Mouse (Mus musculus): Measurements from ENCODE around the gene Ccs. TPM values are rescaled to one million over a fixed set of nuclear protein-coding genes. Genes with fewer than 3 reads are reported as not detected.
"Not testable (repeated sequence)": the region's sequence is repeated elsewhere in the genome, so short reads cannot be mapped to it uniquely, and the experiment has no call there.

Gene Ccs
- polyA plus RNA-seq, 1 experiment from 2014 or later = 47.7 TPM

GRCm38 (mm10) chr19:4817182-4817835, 21.8 kb downstream of the Ccs start:
- no peak for ATAC-seq (ENCODE audit: insufficient read depth)
- H3K27me3 ChIP-seq (ENCODE audit: insufficient read depth, low read length) = no peaks in the 10 kb centered on the region
- H3K9ac ChIP-seq = no peak overlapping the region
- peak; percentile 27 for DNase-seq
- H3K4me2 ChIP-seq = no peak overlapping the region
- WGBS = 40% methylated on average over 1 of the region's 1 CpGs
- TF ChIP-seq CTCF (IDR thresholded peaks at IDR 0.05; ENCODE audit: low read depth) = no peak
- no peaks in the 10 kb centered on the region for H3K4me1 ChIP-seq (ENCODE audit: insufficient read depth)
- H3K27ac ChIP-seq (ENCODE audit: low read depth) = no peak overlapping the region
- H3K36me3 ChIP-seq (ENCODE audit: insufficient read depth) = no peaks in the 10 kb centered on the region
- no peak overlapping the region for H3K4me3 ChIP-seq (ENCODE audit: low read depth, low read length)
- H3K9me3 ChIP-seq (ENCODE audit: low read depth, low read length) = no peaks in the 10 kb centered on the region

GRCm38 (mm10) chr19:4813015-4813414, 26.1 kb downstream of the Ccs start:
- peak; percentile 37; the same call in 1 of the 2 replicates for TF ChIP-seq CTCF (IDR thresholded peaks at IDR 0.05; ENCODE audit: low read depth)
- H3K9ac ChIP-seq = no peak overlapping the region
- H3K9me3 ChIP-seq (ENCODE audit: low read depth, low read length) = no peaks in the 10 kb centered on the region
- DNase-seq (peak; percentile 53), ATAC-seq (ENCODE audit: insufficient read depth) (no peak)
- H3K4me1 ChIP-seq (ENCODE audit: insufficient read depth) = peaks cover 14% of the 10 kb centered on the region; the same call in 1 of the 2 replicates
- WGBS = 75% methylated on average over 6 of the region's 6 CpGs
- H3K4me3 ChIP-seq (ENCODE audit: low read depth, low read length) = no peak overlapping the region
- no peaks in the 10 kb centered on the region for H3K36me3 ChIP-seq (ENCODE audit: insufficient read depth)
- no peak overlapping the region for H3K4me2 ChIP-seq
- no peak overlapping the region for H3K27ac ChIP-seq (ENCODE audit: low read depth)
- H3K27me3 ChIP-seq (ENCODE audit: insufficient read depth, low read length) = no peaks in the 10 kb centered on the region

GRCm38 (mm10) chr19:4812334-4812949, 26.7 kb downstream of the Ccs start:
- Histone ChIP-seq H3K9ac (peak overlapping the region; percentile 69), H3K27ac (ENCODE audit: low read depth) (peak overlapping the region; percentile 87), H3K4me2 (peak overlapping the region; percentile 60), H3K4me1 (ENCODE audit: insufficient read depth) (peaks cover 15% of the 10 kb centered on the region; the same call in 1 of the 2 replicates), H3K4me3 (ENCODE audit: low read depth, low read length) (peak overlapping the region; percentile 89)
- 76% methylated on average over 8 of the region's 8 CpGs for WGBS
- not testable (repeated sequence) for ATAC-seq (ENCODE audit: insufficient read depth); H3K36me3 ChIP-seq (ENCODE audit: insufficient read depth); H3K9me3 ChIP-seq (ENCODE audit: low read depth, low read length); H3K27me3 ChIP-seq (ENCODE audit: insufficient read depth, low read length)
- TF ChIP-seq CTCF (IDR thresholded peaks at IDR 0.05; ENCODE audit: low read depth) = 0 out of 2 replicates have a peak, but pooled peaks have one; percentile 10
- peak; percentile 39 for DNase-seq

- H3K9ac ChIP-seq = peak overlapping the region; percentile 69
- no peaks in the 10 kb centered on the region for H3K9me3 ChIP-seq (ENCODE audit: low read depth, low read length)
- H3K4me3 ChIP-seq (ENCODE audit: low read depth, low read length) = peak overlapping the region; percentile 89
- H3K27ac ChIP-seq (ENCODE audit: low read depth) = peak overlapping the region; percentile 87
- peaks cover 15% of the 10 kb centered on the region; the same call in 1 of the 2 replicates for H3K4me1 ChIP-seq (ENCODE audit: insufficient read depth)
- no peak for DNase-seq
- H3K4me2 ChIP-seq = peak overlapping the region; percentile 60
- no peaks in the 10 kb centered on the region for H3K27me3 ChIP-seq (ENCODE audit: insufficient read depth, low read length)
- peak; percentile 44 for ATAC-seq (ENCODE audit: insufficient read depth)
- no peak for TF ChIP-seq CTCF (IDR thresholded peaks at IDR 0.05; ENCODE audit: low read depth)
- H3K36me3 ChIP-seq (ENCODE audit: insufficient read depth) = no peaks in the 10 kb centered on the region
- 2% methylated on average over 12 of the region's 12 CpGs for WGBS
Measured at GRCm38 (mm10) chr19:4811909-4812242, 27.3 kb downstream of the Ccs start.

- ATAC-seq (ENCODE audit: insufficient read depth) = peak; percentile 99
- peak within 1 kb of the TSS; percentile 97 for H3K4me2 ChIP-seq
- no peaks in the 10 kb centered on the region for H3K27me3 ChIP-seq (ENCODE audit: insufficient read depth, low read length)
- TF ChIP-seq CTCF (IDR thresholded peaks at IDR 0.05; ENCODE audit: low read depth) = no peak
- peak within 1 kb of the TSS; percentile 89 for H3K4me3 ChIP-seq (ENCODE audit: low read depth, low read length)
- H3K27ac ChIP-seq (ENCODE audit: low read depth) = peak within 1 kb of the TSS; percentile 97
- H3K4me1 ChIP-seq (ENCODE audit: insufficient read depth) = peaks cover 15% of the 10 kb centered on the region; the same call in 1 of the 2 replicates
- WGBS = under 1% methylated on average over 83 of the region's 83 CpGs
- peak within 1 kb of the TSS; percentile 69 for H3K9ac ChIP-seq
- H3K36me3 ChIP-seq (ENCODE audit: insufficient read depth) = no peaks in the 10 kb centered on the region
- DNase-seq = peak; percentile 99
- H3K9me3 ChIP-seq (ENCODE audit: low read depth, low read length) = no peaks in the 10 kb centered on the region
Measured at GRCm38 (mm10) chr19:4811063-4811908, 27.8 kb downstream of the Ccs start, which contains the start of the genes Gm21992 and Rbm14. Gene Gm21992, minus strand, starts transcription at chr19:4811612. Gene Rbm14, minus strand, starts transcription at chr19:4811634.

GRCm38 (mm10) chr19:4810746-4811062, 28.4 kb downstream of the Ccs start:
- H3K27me3 ChIP-seq (ENCODE audit: insufficient read depth, low read length) = no peaks in the 10 kb centered on the region
- no peaks in the 10 kb centered on the region for H3K36me3 ChIP-seq (ENCODE audit: insufficient read depth)
- peak overlapping the region; percentile 97 for H3K27ac ChIP-seq (ENCODE audit: low read depth)
- H3K4me3 ChIP-seq (ENCODE audit: low read depth, low read length) = peak overlapping the region; percentile 89
- TF ChIP-seq CTCF (IDR thresholded peaks at IDR 0.05; ENCODE audit: low read depth) = no peak
- peak overlapping the region; percentile 69 for H3K9ac ChIP-seq
- H3K4me2 ChIP-seq = peak overlapping the region; percentile 97
- under 1% methylated on average over 17 of the region's 17 CpGs for WGBS
- ATAC-seq (ENCODE audit: insufficient read depth) = no peak
- no peaks in the 10 kb centered on the region for H3K9me3 ChIP-seq (ENCODE audit: low read depth, low read length)
- peaks cover 15% of the 10 kb centered on the region; the same call in 1 of the 2 replicates for H3K4me1 ChIP-seq (ENCODE audit: insufficient read depth)
- DNase-seq = no peak

Data from lung, embryonic 14.5 days (tissue).